Mouse (Mus musculus) kidney, adult 2 months (tissue): ENCODE data around the gene Gm26938.

Experiments used
- CTCF ChIP-seq: fragments of 200-500 bp; conservative IDR thresholded peaks from 2 replicates; pipeline ENCODE4 v1.5.1; 2011; ENCODE audit warnings: low read depth, mild to moderate bottlenecking, control low read depth, low read length, moderate library complexity, mixed read lengths; ENCODE audit not compliant: insufficient read depth, insufficient read length
- POLR2A ChIP-seq: fragments of 200-500 bp; IDR thresholded peaks from one replicate; pipeline ENCODE4 v1.6.1; 2011; ENCODE audit warnings: low read depth, low read length, control low read depth

GRCm38 (mm10) chr5:139809397-139809796 is 16.8 kb downstream of the Gm26938 start:
- TF ChIP-seq POLR2A (no peak), CTCF (peak; percentile 26)
